Mouse (Mus musculus) neutrophil, adult 83 days (primary cell): ENCODE measurements around the gene Chmp3. TPM values are rescaled to one million over a fixed set of nuclear protein-coding genes. Genes with fewer than 3 reads are reported as not detected.

Experiments used
- total RNA-seq, 2 experiments: library from RNA; stranded (reverse); gene quantifications; one replicate each; pipeline ENCODE4 v1.2.4; 2023

Gene Chmp3
- 10 to 100 TPM; 54.0 to 61.7 TPM for total RNA-seq

GRCm38 (mm10) chr6:71543686-71544499 is at the start of gene Chmp3:
Gene Chmp3 (plus strand): TSS chr6:71543797.

Other genes with a start within 250 kb of the Chmp3 start
- not detected for gene Smyd1, start 221.6 kb upstream of the Chmp3 start, total RNA-seq
- not detected for gene Cd8b1, start 221.0 kb upstream of the Chmp3 start, total RNA-seq
- under 1 TPM in 1 of 2 experiments, not detected in 1; 0.13 TPM for gene Cd8a, start 170.4 kb upstream of the Chmp3 start, total RNA-seq
- 10 to 100 TPM; 40.7 to 43.2 TPM for gene Rmnd5a, start 103.2 kb upstream of the Chmp3 start, total RNA-seq
- 10 to 100 TPM; 11.2 to 12.4 TPM for gene Rnf103, start 49.9 kb upstream of the Chmp3 start, total RNA-seq
- 10 to 100 TPM; 30.5 to 30.6 TPM for gene Kdm3a, start 89.2 kb downstream of the Chmp3 start, total RNA-seq
- under 1 TPM; 0.37 to 0.42 TPM for gene Reep1, start 163.8 kb downstream of the Chmp3 start, total RNA-seq